Mouse (Mus musculus) neural tube, embryonic 14.5 days (tissue): ENCODE data around the gene Efna1. TPM values are rescaled to one million over a fixed set of nuclear protein-coding genes. Genes with fewer than 3 reads are reported as not detected.

Source experiments
- ATAC-seq: fragments of 200-750 bp; cut with Nextera tagmentation; 2 replicates; pipeline ENCODE4 v1.8.0; 2017; ENCODE audit warnings: low read depth, mild to moderate bottlenecking, moderate TSS enrichment, moderate library complexity
- H3K27ac ChIP-seq: fragments of 300-500 bp; sonication (generic); 2 replicates; pipeline ENCODE4 v1.5.1; 2014; ENCODE audit warnings: low read depth, mild to moderate bottlenecking, control low read depth, low read length, moderate library complexity, mixed read lengths
- H3K27me3 ChIP-seq: fragments of 300-500 bp; sonication (generic); 2 replicates; pipeline ENCODE4 v1.6.1; 2014; ENCODE audit warnings: low read length; ENCODE audit not compliant: control insufficient read depth, insufficient read depth
- H3K36me3 ChIP-seq: fragments of 300-500 bp; sonication (generic); 2 replicates; pipeline ENCODE4 v1.6.1; 2014; ENCODE audit warnings: low read length, mixed read lengths; ENCODE audit not compliant: control insufficient read depth, insufficient read depth
- H3K4me1 ChIP-seq: fragments of 300-500 bp; sonication (generic); 2 replicates; pipeline ENCODE4 v1.6.1; 2014; ENCODE audit warnings: low read length; ENCODE audit not compliant: control insufficient read depth, insufficient read depth
- H3K4me2 ChIP-seq: fragments of 300-500 bp; sonication (generic); 2 replicates; pipeline ENCODE4 v1.6.1; 2014; ENCODE audit warnings: mild to moderate bottlenecking, low read depth, low read length, control low read depth
- H3K4me3 ChIP-seq: fragments of 300-500 bp; sonication (generic); 2 replicates; pipeline ENCODE4 v1.5.1; 2014; ENCODE audit warnings: low read depth, low read length, control low read depth, mixed read lengths
- H3K9ac ChIP-seq: fragments of 300-500 bp; sonication (generic); replicated peaks from 2 replicates; pipeline ENCODE4 v1.6.1; 2014; ENCODE audit warnings: low read depth, mild to moderate bottlenecking, control low read depth, low read length, mixed read lengths
- H3K9me3 ChIP-seq: fragments of 300-500 bp; sonication (generic); 2 replicates; pipeline ENCODE4 v1.6.1; 2016; ENCODE audit warnings: low read length; ENCODE audit not compliant: control insufficient read depth
- WGBS: fragments of 180-500 bp; shearing (Covaris S2); extraction: QIAGEN DNeasy Blood & Tissue Kit; methylation state at CpG from one replicate; pipeline ENCODE4 v1.1.7; 2014; 5-methylcytosine and 5-hydroxymethylcytosine counted together
- polyA plus RNA-seq: library from polyadenylated mRNA; unstranded; fragments of >200 nt; fragmentation: Nextera tagmentation; extraction: Ambion mirVana; gene quantifications from 2 replicates; pipeline ENCODE4 v1.2.1, GENCODE M21; 2014

Gene Efna1
- polyA plus RNA-seq, result 6.8 and 10.5 TPM in 2 replicates

DNA sequence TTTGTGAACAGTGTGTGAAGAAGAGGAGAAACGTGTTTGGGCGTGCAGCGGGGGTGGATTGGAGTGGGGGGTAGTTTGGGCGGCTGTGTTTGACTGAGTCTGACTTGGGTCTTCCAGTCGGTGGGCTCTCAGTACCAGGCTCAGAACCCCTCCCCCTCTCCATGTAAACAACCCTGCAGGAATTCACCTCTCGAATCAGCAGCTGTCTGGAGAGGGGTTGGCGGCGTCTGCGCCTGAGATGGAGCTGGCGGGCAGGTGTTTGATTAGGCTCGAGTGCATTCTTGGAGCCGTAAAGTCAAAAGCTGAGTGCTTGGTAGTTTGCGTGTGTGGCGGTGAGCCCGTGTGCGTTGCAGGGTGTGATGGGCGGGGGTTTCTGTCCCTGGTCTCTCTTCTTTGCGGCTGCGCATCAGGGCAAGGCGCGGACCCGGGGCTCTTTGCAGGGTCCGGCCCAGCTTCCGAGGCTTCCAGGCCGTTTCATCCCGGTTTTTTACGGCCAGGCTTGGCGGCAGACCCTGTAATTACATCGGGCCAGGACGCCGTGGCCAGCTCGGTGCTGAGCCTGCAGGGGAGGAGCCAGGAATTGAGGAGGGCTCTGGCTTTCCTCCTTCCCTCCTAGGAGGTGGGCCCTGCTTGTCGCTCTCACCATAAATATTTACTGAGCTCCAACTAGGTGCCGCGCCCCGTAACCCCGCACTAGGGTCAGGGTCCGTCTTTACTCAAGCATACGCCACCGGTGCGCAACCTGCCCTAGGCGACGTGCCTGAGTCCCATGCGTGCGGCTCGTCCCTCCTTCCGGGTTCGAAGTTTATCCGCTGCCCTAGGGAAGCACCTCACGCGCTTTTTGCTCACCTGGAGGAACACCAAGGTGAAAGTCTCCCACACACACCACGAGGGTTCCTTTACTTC is at the start of gene Efna1:
Gene Efna1, minus strand, starts transcription at position 537 of the 906 bp plus-strand sequence.
- Histone ChIP-seq H3K27me3 (0 out of 2 replicates have a peak, but pooled peaks cover 3% of the 10 kb centered on the region), H3K9ac (peak within 1 kb of the TSS; percentile 50), H3K4me2 (peak within 1 kb of the TSS; percentile 96), H3K27ac (peak within 1 kb of the TSS; percentile 46; the same call in 1 of the 2 replicates), H3K4me1 (peaks cover 25% of the 10 kb centered on the region), H3K9me3 (no peaks in the 10 kb centered on the region), H3K4me3 (peak within 1 kb of the TSS; percentile 43), H3K36me3 (no peaks in the 10 kb centered on the region)
- WGBS, result under 1% methylated on average over 50 of the region's 52 CpGs
- ATAC-seq, result peak; percentile 32

- Histone ChIP-seq H3K9me3 (no peaks in the 10 kb centered on the region), H3K4me1 (peaks cover 16% of the 10 kb centered on the region; the same call in 1 of the 2 replicates), H3K27me3 (no peaks in the 10 kb centered on the region), H3K27ac (no peak overlapping the region), H3K4me2 (no peak overlapping the region), H3K36me3 (no peaks in the 10 kb centered on the region), H3K9ac (no peak overlapping the region), H3K4me3 (no peak overlapping the region)
- 25% methylated on average over 3 of the region's 3 CpGs for WGBS
- no peak for ATAC-seq
Observed at GRCm38 (mm10) chr3:89330346-89330745, 49.4 kb upstream of the Efna1 start.

DNA sequence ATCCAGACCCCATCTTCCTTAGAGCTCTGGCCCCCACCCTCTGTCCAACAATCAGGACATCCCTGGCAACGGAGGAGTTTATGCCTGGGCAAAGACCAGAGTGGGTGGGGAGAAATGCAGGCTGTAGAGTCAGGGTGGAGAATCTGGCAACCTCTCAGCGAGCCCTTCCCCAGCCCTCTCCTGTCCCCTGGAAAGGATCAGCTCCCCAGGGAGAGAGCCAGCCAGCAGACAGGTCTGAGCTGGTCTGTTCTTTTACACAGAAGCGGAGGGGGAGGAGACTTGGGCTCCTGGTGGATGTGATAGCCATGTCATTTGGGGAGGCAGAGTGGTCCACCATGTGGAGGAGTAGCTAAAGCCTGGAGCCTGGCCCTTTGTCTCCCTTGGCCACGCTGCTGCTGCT is 47.7 kb upstream of the Efna1 start:
- no peak overlapping the region for H3K9ac ChIP-seq
- ATAC-seq, result no peak
- no peaks in the 10 kb centered on the region for H3K27me3 ChIP-seq
- peaks cover 16% of the 10 kb centered on the region; the same call in 1 of the 2 replicates for H3K4me1 ChIP-seq
- WGBS, result 9% methylated on average over 4 of the region's 4 CpGs
- no peaks in the 10 kb centered on the region for H3K9me3 ChIP-seq
- no peak overlapping the region for H3K4me3 ChIP-seq
- H3K36me3 ChIP-seq, result no peaks in the 10 kb centered on the region
- no peak overlapping the region for H3K4me2 ChIP-seq
- H3K27ac ChIP-seq, result no peak overlapping the region

DNA sequence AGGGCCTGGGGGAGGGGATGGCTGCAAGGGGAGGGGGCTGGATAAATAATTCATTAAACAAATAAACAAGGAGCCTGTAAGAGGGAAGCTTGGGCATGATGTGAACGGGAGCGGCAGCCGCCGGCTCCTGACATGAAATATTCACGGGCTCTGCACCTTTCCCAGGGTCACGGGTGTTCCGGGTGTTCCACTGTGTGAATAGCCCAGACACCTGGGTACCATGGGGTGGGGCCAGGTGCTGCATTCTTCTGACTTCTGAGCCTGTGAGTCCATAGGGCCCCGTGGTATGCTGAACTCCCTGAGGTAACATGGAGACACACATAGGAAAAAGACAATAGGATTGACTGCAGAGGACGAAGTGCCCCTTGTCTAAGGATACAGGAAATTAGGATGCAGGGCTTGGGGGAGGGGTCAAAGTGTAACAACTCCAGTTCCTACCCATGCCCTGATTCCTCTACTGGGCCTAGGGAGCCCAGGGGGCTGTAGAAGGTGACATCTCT is 46.5 kb upstream of the Efna1 start:
- Histone ChIP-seq H3K27ac (no peak overlapping the region; the same call in 1 of the 2 replicates), H3K27me3 (peaks cover 2% of the 10 kb centered on the region; the same call in 1 of the 2 replicates), H3K4me1 (peaks cover 16% of the 10 kb centered on the region; the same call in 1 of the 2 replicates), H3K4me3 (no peak overlapping the region), H3K9ac (no peak overlapping the region), H3K4me2 (no peak overlapping the region), H3K36me3 (no peaks in the 10 kb centered on the region), H3K9me3 (no peaks in the 10 kb centered on the region)
- no peak for ATAC-seq
- WGBS, result 18% methylated on average over 9 of the region's 9 CpGs

DNA sequence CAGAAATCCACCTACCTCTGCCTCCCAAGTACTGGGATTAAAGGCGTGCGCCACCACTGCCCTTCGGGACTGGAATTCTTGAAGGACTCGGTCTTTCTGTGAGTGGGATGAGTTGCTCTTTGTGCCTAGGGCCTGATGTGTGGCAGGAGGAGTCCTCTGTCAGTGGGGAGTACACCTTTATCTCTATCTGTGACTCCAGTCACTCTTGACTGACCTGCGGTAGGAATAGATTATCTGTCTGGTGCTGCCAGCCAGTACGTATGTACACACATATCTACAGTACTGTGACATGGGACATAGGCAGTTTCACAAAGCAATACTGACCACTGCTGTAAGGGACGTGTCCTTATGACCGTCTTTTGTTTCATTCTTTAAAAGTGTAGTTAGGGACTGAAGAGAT is 44.9 kb upstream of the Efna1 start:
- WGBS, result 94% methylated on average over 8 of the region's 8 CpGs
- H3K9me3 ChIP-seq, result no peaks in the 10 kb centered on the region
- peaks cover 20% of the 10 kb centered on the region; the same call in 1 of the 2 replicates for H3K4me1 ChIP-seq
- no peak overlapping the region for H3K4me3 ChIP-seq
- H3K36me3 ChIP-seq, result no peaks in the 10 kb centered on the region
- H3K9ac ChIP-seq, result no peak overlapping the region
- no peak overlapping the region for H3K27ac ChIP-seq
- ATAC-seq, result no peak
- H3K27me3 ChIP-seq, result peaks cover 3% of the 10 kb centered on the region; the same call in 1 of the 2 replicates
- no peak overlapping the region for H3K4me2 ChIP-seq

DNA sequence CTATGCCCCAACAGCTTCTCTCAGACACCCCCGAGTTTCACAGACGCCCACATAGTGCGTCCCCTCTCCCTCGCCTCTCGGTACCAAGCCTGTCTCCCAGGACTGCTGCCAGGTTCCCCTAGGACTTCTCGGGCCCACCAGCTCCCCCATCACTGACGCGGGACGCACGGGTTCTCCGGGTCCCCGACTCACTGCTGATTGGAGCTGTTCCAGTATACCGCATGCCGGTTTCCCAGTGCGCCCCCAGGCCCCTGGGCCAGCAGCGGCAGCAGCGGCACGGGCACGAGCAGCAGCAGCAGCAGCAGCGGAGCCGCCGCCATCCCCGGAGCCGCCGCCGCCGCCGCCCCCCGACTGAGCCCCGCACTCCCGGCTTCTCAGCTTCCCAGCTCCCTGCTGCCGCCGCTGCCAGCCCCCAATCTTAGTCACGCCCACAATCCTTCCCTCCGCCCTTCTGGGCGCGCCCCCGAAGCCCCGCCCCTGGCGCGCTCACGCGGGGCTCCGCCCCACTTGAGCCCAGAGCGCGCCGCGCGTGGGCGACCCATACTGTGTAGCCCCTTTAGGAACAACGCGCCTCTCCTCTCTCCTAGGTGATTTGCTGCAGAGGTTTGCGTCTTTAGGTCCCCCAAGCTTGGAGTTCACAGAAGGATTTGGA is 41.7 kb upstream of the Efna1 start, which contains the start of gene Efna3:
Gene Efna3, minus strand, starts transcription at position 452 of the 652 bp plus-strand sequence.
- Histone ChIP-seq H3K4me2 (peak within 1 kb of the TSS; percentile 86), H3K36me3 (no peaks in the 10 kb centered on the region), H3K9me3 (no peaks in the 10 kb centered on the region), H3K9ac (peak within 1 kb of the TSS; percentile 97), H3K27me3 (peaks cover 3% of the 10 kb centered on the region; the same call in 1 of the 2 replicates), H3K27ac (peak within 1 kb of the TSS; percentile 98), H3K4me3 (peak within 1 kb of the TSS; percentile 78), H3K4me1 (peaks cover 38% of the 10 kb centered on the region)
- 1% methylated on average over 48 of the region's 53 CpGs for WGBS
- peak; percentile 39 for ATAC-seq

DNA sequence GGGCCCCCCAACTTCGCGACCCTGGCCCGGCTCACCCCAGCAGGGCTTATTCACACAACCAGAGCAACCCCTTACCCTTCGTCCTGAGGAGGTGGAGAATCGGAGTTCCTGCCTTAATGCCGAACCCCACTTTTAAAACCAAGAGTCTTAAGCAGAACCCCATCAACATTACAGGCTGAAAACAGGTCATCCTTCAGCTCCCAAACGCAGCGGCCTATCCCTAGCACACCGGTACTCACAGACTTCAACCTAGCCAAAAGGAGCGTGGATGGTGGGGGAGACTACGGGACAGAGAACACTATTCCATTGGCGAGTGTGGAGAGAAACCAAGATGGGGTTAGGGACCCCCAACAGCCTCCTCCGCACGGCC is 41.2 kb upstream of the Efna1 start:
- H3K4me1 ChIP-seq, result peaks cover 38% of the 10 kb centered on the region
- no peaks in the 10 kb centered on the region for H3K9me3 ChIP-seq
- peak overlapping the region; percentile 86 for H3K4me2 ChIP-seq
- peak overlapping the region; percentile 97 for H3K9ac ChIP-seq
- H3K27ac ChIP-seq, result peak overlapping the region; percentile 98
- ATAC-seq, result no peak
- H3K27me3 ChIP-seq, result peaks cover 3% of the 10 kb centered on the region; the same call in 1 of the 2 replicates
- peak overlapping the region; percentile 78 for H3K4me3 ChIP-seq
- 2% methylated on average over 14 of the region's 14 CpGs for WGBS
- no peaks in the 10 kb centered on the region for H3K36me3 ChIP-seq

- no peaks in the 10 kb centered on the region for H3K9me3 ChIP-seq
- peak overlapping the region; percentile 78 for H3K4me3 ChIP-seq
- peaks cover 44% of the 10 kb centered on the region for H3K4me1 ChIP-seq
- peak overlapping the region; percentile 98 for H3K27ac ChIP-seq
- no peaks in the 10 kb centered on the region for H3K36me3 ChIP-seq
- under 1% methylated on average over 64 of the region's 66 CpGs for WGBS
- peak; percentile 22 for ATAC-seq
- H3K27me3 ChIP-seq, result peaks cover 3% of the 10 kb centered on the region; the same call in 1 of the 2 replicates
- peak overlapping the region; percentile 97 for H3K9ac ChIP-seq
- peak overlapping the region; percentile 86 for H3K4me2 ChIP-seq
Observed at GRCm38 (mm10) chr3:89321183-89322130, 40.5 kb upstream of the Efna1 start.
